Mouse (Mus musculus): ENCODE data around the gene Spata48. TPM values are rescaled to one million over a fixed set of nuclear protein-coding genes. Genes with fewer than 3 reads are reported as not detected.

Spata48 gene
- 181 TPM for polyA plus RNA-seq (2014; fragmentation: Illumina TruSeq; extraction: RNeasy Lipid Tissue Mini Kit (QIAGEN cat#74804); ENCODE audit: low read depth, low replicate concordance)

DNA sequence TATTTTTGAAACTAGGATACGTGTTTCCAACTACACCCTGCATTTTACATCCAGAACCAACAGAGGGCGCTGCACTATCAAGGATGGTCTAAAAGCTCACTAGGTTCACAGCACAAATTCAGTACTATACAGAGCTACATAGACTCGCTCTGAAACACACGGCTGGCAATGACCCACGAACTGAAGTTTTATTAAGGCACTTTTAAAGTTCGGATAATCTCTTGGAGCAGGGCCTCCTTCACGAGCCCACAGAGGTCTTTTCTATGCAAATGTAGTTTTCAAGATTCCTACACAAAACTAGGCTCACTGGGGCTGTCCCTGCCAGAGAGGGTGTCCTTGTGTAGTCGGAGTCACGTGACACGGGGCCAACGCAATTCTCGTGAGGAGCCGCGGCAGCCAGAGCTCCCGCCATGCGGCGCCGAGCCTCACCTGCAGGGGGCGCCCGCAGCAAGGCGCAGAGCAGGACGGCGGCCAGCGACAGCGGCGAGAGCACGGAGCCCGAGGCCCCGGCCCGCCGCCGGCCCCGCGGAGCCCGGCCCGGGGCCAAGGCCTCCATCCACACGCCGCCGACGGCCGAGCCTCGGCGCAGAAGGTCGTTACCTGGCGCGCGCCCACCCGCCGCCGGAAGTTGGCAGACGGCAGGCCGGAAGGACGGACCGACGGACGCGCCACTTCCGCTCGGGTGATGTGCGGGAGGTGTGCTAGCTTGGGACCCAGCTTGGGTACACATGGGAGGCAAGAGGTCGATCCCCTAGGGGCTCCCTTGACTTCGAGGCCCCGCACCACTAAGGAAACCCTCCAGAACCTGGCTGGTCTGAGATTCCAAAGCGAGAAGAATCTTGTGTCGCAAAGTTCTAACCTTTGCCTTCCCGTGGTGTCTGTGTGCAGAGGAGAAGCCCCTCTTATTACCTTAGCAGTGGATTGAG lies at the start of gene Spata48, which contains the start of gene Zpbp:
Spata48 (plus strand) TSS at position 460 of the 926 bp plus-strand sequence.
Zpbp (minus strand) TSS at position 774 of the 926 bp plus-strand sequence.

Other genes starting within 250 kb of the Spata48 start
- gene Zpbp, start 314 bp downstream of the Spata48 start, polyA plus RNA-seq (2014; fragmentation: Illumina TruSeq; extraction: RNeasy Lipid Tissue Mini Kit (QIAGEN cat#74804); ENCODE audit: low read depth, low replicate concordance), result 234 TPM
- gene 4930512M02Rik, start 165.7 kb downstream of the Spata48 start, polyA plus RNA-seq (2014; fragmentation: Illumina TruSeq; extraction: RNeasy Lipid Tissue Mini Kit (QIAGEN cat#74804); ENCODE audit: low read depth, low replicate concordance), result 7.2 TPM
- gene Ikzf1, start 222.9 kb downstream of the Spata48 start, polyA plus RNA-seq (2014; fragmentation: Illumina TruSeq; extraction: RNeasy Lipid Tissue Mini Kit (QIAGEN cat#74804); ENCODE audit: low read depth, low replicate concordance), result 0.45 TPM

Data from testis, adult 10 weeks (tissue).